Mouse (Mus musculus) adrenal gland, postnatal 10 days (tissue): Measurements from ENCODE around the gene Gpr45. TPM values are rescaled to one million over a fixed set of nuclear protein-coding genes. Genes with fewer than 3 reads are reported as not detected.
"Not testable (repeated sequence)": the region's sequence is repeated elsewhere in the genome, so short reads cannot be mapped to it uniquely, and the experiment has no call there.

ENCODE experiments used
- DNase-seq: peaks from one replicate; pipeline ENCODE4 v3.0.0; 2021; ENCODE audit warnings: mixed read lengths
- long read RNA-seq, 2 experiments: library from polyadenylated mRNA; stranded (forward); transcript quantifications; one replicate each; pipeline ENCODE4 v2.0.0; 2021
- total RNA-seq, 2 experiments: library from RNA; stranded (reverse); gene quantifications; 2 replicates each; pipeline ENCODE4 v1.2.3; 2021

Gene Gpr45
- 1 to 10 TPM; 2.1 to 2.2 TPM for total RNA-seq
- long read RNA-seq, experiment 1, partial matches to known transcripts, result 0 of 1 reads
- long read RNA-seq, experiment 1, other reads (novel, unspliced or antisense), result 0 of 1 reads
- long read RNA-seq, experiment 2, partial matches to known transcripts, result 1 of 1 reads
- long read RNA-seq, experiment 2, other reads (novel, unspliced or antisense), result 0 of 1 reads

- peak; percentile 41 for DNase-seq
Observed at GRCm38 (mm10) chr1:42952734-42953481, at the start of gene Gpr45. Gene Gpr45 (plus strand): TSS chr1:42952872.

DNA sequence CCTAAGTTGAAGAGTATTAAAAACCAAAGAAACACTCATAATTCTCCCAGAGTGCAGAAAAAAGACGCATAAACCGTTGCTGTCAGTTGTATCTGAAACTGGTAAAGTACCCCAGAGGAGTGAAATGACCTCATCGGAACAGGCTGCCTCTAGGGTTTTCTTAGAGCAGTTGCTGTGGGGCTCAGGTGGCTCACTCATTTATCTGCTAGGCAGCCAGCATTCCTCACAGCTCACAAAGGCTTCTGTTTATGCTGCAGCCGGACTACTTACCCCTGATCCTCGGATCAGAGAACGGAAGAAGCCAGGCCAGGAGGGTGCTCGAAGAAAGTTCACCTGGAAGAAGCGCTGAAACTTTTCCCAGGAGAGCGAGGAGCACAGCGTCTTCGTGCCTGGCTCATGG is 47.5 kb upstream of the Gpr45 start:
- DNase-seq, result no peak

DNA sequence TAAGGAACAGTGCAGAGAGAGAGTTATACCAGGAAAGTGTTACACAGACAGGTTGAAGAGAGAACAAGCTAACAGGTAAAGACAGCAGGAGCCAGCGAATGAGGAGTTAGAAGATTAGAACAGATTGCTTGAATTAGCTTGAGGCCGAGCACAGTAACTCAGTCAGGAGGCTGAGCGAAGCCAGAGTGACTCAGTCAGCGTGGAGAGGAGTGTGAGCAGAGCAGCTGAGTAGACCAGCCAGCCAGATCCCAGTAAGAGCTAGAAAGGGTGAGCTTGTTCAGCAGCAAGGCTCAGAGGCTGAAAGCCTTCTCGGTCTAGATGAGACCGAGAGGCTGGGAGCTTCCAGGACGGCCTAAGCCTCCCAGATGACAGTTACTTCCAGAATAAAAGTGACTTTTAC is 46.0 kb upstream of the Gpr45 start:
- no peak for DNase-seq

DNA sequence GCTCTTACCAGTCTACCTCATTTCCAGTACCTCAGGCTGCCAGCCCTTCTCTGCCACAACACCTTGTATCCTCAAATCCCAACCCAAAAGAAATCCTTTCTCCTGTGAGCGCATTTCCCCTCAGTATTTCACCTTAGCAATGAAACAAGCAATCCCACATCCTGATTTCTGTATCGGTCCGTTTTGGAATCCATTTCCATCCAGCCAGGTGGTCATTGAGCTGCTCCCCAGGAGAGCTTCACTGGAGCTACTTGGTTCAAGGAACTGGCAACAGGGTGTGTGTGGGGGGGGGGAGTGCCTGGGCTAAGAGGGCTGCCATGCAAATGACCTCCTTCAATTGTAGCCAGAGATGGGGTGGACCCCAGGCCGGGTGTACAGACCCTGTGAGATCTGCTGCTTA is 45.5 kb upstream of the Gpr45 start:
- DNase-seq, result no peak

GRCm38 (mm10) chr1:42915062-42915461 is 37.6 kb upstream of the Gpr45 start:
- no peak for DNase-seq

- DNase-seq, result no peak
Observed at GRCm38 (mm10) chr1:42916719-42917118, 36.0 kb upstream of the Gpr45 start.

DNA sequence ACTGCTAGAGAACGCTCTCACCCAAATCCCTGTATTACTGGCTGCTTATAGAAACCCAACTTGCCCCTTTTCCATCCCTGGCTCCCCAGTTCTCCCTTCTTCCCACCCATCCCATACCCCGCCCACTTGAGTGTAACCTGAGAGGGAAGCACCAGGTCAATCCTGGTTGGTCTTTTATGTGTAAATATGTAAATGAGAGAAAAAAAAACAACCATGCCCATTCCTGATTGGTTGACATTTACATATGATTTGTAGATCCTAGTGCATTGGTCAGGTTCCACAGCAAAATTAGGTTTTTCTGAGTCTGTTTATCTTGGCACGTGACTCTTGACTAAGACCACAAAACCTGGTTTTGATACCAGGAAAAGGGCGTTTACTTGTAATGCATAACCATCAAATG is 34.8 kb upstream of the Gpr45 start:
- DNase-seq, result no peak

DNA sequence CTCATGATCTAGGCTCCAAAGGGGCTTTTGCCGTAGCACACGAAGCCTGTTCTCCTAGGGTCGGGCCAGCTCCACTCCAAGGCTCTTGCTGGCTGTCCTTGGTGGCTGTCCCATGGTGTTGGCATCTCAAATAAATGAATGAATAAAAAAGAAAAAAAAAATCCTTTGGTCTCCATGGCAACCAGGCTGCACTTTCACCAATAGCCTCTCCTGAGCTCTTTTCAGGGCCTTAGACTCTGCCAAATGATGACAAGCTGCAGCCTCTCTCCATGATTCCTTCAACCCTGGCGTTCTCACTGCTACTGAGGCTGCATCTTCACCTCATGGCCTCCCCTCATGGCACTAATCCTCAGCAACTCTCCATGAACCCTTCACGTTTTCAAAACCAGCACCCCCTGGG is 28.7 kb upstream of the Gpr45 start:
- DNase-seq, result no peak

GRCm38 (mm10) chr1:42933613-42934012 is 19.1 kb upstream of the Gpr45 start:
- DNase-seq, result no peak

DNA sequence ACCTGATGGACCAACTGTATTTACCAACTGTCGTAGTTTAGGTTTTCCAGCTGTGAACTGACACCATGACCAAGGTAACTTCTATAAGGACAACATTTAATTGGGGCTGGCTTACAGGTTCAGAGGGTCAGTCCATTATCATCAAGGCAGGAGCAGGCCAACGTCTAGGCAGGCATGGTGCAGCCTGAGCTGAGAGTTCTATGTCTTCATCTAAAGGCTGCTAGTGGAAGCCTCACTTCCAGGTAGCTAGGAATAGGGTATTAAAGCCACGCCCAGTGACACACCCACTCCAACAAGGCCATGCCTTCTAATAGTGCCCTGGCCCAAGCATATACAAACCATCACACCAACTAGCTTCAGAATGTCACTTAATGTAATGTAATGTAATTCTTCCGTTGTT is 4.2 kb upstream of the Gpr45 start:
- no peak for DNase-seq

GRCm38 (mm10) chr1:42953482-42953822 is 780 bp downstream of the Gpr45 start:
- no peak for DNase-seq

GRCm38 (mm10) chr1:42956828-42957227 is 4.2 kb downstream of the Gpr45 start:
- no peak for DNase-seq

DNA sequence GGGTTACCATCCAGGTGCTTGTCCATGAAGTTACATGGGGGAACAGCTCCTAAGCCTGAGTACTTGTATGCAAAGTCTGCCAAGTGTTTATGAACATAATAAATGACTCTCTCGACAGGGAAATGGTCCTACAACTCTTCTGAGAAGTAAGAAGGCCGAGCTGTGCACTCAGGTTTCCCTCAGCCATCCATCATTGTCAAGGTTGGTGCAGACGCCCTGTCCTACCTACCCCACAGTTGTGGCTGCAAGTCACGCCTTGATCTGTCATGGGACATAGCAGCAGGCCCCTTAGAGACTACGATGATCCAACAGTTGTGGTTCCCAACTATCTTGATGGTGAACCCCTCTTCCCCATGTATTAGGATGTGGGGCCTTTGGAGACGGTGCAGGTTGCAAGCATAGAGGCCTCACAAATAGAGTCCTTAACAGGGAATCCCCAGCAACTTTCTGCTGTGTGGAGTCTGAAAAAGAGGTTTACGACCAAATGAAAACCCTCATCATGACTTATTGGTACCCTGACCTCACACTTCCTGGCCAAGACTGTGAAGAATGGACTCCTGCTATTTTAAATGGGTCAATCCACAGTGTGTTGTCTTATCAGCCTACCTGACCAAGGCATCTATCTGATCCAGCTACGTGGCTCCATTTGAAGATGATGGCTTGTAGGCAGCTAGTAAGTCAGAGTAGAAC is 30.6 kb downstream of the Gpr45 start:
- no peak for DNase-seq

DNA sequence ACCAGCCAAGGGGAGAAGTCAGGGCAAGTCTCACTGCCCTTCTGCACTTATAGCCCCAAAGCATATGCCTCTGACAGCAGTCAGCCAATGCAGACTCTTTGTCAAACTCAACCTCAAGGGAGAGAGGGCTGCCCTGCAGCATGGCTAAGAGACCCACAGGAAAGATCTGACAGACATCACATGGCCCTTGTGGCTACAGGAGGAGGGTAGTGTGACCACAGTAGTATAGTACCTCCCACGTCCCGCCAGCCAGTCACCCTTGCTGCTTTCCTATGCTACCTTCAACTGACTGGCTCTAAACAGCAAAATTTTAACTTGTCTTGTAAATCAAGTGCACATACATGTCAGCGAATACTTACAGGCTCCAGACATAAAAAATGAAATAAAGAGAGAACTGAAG is 31.4 kb downstream of the Gpr45 start:
- no peak for DNase-seq

- peak; percentile 56 for DNase-seq
Observed at GRCm38 (mm10) chr1:42988996-42989395, 36.3 kb downstream of the Gpr45 start.

- DNase-seq, result no peak
Observed at GRCm38 (mm10) chr1:43006051-43006514, 53.4 kb downstream of the Gpr45 start.

GRCm38 (mm10) chr1:43006524-43006923 is 53.9 kb downstream of the Gpr45 start:
- no peak for DNase-seq

DNA sequence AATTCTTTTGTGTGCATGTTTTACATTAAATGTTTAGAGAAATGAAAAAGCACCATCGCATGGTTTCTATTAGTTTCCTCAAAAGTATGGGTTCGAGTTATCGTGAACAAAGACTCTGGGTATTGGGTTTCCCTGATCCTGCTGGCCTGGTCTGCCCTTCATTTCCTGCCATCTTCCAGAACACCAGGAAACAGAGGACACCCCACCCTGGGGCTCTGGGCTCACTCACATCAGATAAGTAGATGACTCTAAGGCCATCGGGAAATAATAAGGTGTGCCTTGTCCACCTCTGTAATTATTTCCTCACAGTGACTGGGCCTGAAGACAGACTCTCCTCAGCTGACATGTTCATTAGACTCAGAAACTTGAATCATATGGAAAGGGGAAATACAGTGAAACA is 57.8 kb downstream of the Gpr45 start:
- no peak for DNase-seq

- DNase-seq, result not testable (repeated sequence)
Observed at GRCm38 (mm10) chr1:43015153-43015685, 62.5 kb downstream of the Gpr45 start.

- DNase-seq, result no peak
Observed at GRCm38 (mm10) chr1:43036014-43036413, 83.3 kb downstream of the Gpr45 start.

- DNase-seq, result no peak
Observed at GRCm38 (mm10) chr1:43042271-43042670, 89.6 kb downstream of the Gpr45 start.

DNA sequence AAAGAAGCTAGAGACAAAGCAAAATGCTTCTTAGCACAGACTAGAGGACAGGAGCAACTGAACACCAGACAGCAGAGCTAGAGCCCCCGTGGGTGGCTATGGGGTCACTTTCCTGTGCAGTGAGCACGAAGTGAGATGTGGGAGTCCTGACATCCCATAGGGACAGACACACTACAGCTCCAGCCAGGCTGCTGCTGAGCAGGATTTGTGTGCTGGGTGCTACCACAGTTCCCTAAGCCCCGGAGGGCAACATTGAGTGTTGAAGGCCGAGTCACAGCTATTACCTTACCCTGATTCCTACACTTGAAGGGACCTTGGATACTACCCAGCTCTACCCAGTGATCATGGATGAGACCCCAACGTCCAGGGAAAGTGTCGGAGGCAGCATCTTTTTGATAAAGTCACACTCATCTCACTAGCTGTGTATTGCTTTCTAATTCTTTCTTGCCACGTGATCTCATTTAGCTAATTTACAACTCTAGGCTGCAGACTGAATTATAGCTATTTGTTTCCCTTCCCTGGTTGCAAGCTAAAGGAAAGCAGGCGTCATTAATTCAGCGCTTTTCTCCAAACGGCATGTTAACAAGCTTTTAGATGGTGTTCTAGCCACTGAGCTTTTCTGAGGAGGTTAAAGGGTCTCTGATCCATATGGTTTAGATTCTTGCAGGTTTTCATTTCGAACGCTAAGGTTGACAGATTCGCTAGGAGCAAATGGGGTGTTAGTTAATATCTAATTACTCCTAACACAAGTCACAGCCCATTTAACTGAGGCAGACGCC is 92.7 kb downstream of the Gpr45 start:
- DNase-seq, result no peak

DNA sequence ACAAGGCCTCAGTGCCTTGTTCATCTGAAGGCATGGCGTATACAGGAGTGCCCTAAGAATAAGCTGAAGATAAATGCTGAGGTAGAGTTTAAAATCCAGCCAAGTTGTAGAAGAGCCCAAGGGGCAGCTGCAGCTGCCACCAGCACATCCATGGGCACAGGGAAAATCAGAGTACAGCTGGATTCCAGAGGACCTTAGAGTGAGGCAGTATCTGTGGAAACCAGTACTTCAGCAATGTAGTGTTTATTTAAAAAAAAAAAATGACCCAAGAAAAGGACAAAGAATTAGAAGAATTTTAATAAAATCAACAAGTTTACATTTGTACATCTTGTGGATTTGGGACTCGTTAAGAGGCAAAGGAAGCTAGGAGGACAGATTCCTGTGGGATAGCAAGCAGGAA is 94.3 kb downstream of the Gpr45 start:
- no peak for DNase-seq
